Mouse (Mus musculus) lung, embryonic 16.5 days (tissue): ENCODE data around the gene Sirt6. TPM values are rescaled to one million over a fixed set of nuclear protein-coding genes. Genes with fewer than 3 reads are reported as not detected.

ENCODE experiments used
- ATAC-seq: fragments of 200-750 bp; cut with Nextera tagmentation; 2 replicates; pipeline ENCODE4 v1.8.0; 2017; ENCODE audit warnings: low read depth, mild to moderate bottlenecking, moderate library complexity
- H3K27ac ChIP-seq: fragments of 300-500 bp; sonication (generic); 2 replicates; pipeline ENCODE4 v1.5.1; 2014; ENCODE audit warnings: mild to moderate bottlenecking, control low read depth, low read length
- H3K27me3 ChIP-seq: fragments of 300-500 bp; sonication (generic); 2 replicates; pipeline ENCODE4 v1.6.1; 2014; ENCODE audit warnings: low read depth, low read length, mixed read lengths; ENCODE audit not compliant: control insufficient read depth, insufficient read depth
- H3K36me3 ChIP-seq: fragments of 300-500 bp; sonication (generic); 2 replicates; pipeline ENCODE4 v1.6.1; 2014; ENCODE audit warnings: low read length; ENCODE audit not compliant: control insufficient read depth, insufficient read depth
- H3K4me1 ChIP-seq: fragments of 300-500 bp; sonication (generic); replicated peaks from 2 replicates; pipeline ENCODE4 v1.6.1; 2014; ENCODE audit warnings: low read length, mixed read lengths; ENCODE audit not compliant: control insufficient read depth, insufficient read depth
- H3K4me2 ChIP-seq: fragments of 300-500 bp; sonication (generic); 2 replicates; pipeline ENCODE4 v1.6.1; 2014; ENCODE audit warnings: low read depth, low read length, control low read depth
- H3K4me3 ChIP-seq: fragments of 300-500 bp; sonication (generic); 2 replicates; pipeline ENCODE4 v1.5.1; 2014; ENCODE audit warnings: mild to moderate bottlenecking, low read length, control low read depth
- H3K9ac ChIP-seq: fragments of 300-500 bp; sonication (generic); 2 replicates; pipeline ENCODE4 v1.6.1; 2014; ENCODE audit warnings: low read length, control low read depth
- H3K9me3 ChIP-seq: fragments of 300-500 bp; sonication (generic); 2 replicates; pipeline ENCODE4 v1.6.1; 2016; ENCODE audit warnings: low read length; ENCODE audit not compliant: control insufficient read depth
- whole genome bisulfite sequencing: fragments of 180-500 bp; shearing (Covaris S2); extraction: QIAGEN DNeasy Blood & Tissue Kit; methylation state at CpG from one replicate; pipeline ENCODE4 v1.1.7; 2014; 5-methylcytosine and 5-hydroxymethylcytosine counted together
- polyA plus RNA-seq: library from polyadenylated mRNA; unstranded; fragments of >200 nt; fragmentation: Nextera tagmentation; extraction: Ambion mirVana; gene quantifications from 2 replicates; pipeline ENCODE4 v1.2.1, GENCODE M21; 2015

The Sirt6 gene
- polyA plus RNA-seq, 1 experiment from 2014 or later: 40.0 TPM

GRCm38 (mm10) chr10:81572133-81572671 is 55.4 kb downstream of the Sirt6 start:
- Histone ChIP-seq H3K27ac (peak overlapping the region; percentile 96), H3K36me3 (no peaks in the 10 kb centered on the region), H3K9ac (peak overlapping the region; percentile 61), H3K4me3 (peak overlapping the region; percentile 40), H3K4me2 (peak overlapping the region; percentile 85), H3K9me3 (no peaks in the 10 kb centered on the region), H3K4me1 (peaks cover 67% of the 10 kb centered on the region), H3K27me3 (no peaks in the 10 kb centered on the region)
- 10% methylated on average over 9 of the region's 9 CpGs for WGBS
- no peak for ATAC-seq

Other genes with a start within 250 kb of the Sirt6 start
- 95.4 and 105 TPM in 2 replicates for gene Fzr1, start 249.3 kb downstream of the Sirt6 start, polyA plus RNA-seq
- gene Dohh, start 243.4 kb downstream of the Sirt6 start, polyA plus RNA-seq: 71.4 and 73.1 TPM in 2 replicates
- 3.0 and 3.1 TPM in 2 replicates for gene Gm48551, start 243.3 kb downstream of the Sirt6 start, polyA plus RNA-seq
- 1.2 and 1.7 TPM in 2 replicates for gene Gm48552, start 238.8 kb downstream of the Sirt6 start, polyA plus RNA-seq
- 7.9 and 9.0 TPM in 2 replicates for gene Smim24, start 234.7 kb downstream of the Sirt6 start, polyA plus RNA-seq
- 92.5 and 106 TPM in 2 replicates for gene Nfic, start 172.2 kb downstream of the Sirt6 start, polyA plus RNA-seq
- 0.40 and 0.67 TPM in 2 replicates for gene Celf5, start 145.1 kb downstream of the Sirt6 start, polyA plus RNA-seq
- gene Ncln, start 131.4 kb downstream of the Sirt6 start, polyA plus RNA-seq: 82.9 and 83.6 TPM in 2 replicates
- 2.8 and 4.1 TPM in 2 replicates for gene S1pr4, start 127.7 kb downstream of the Sirt6 start, polyA plus RNA-seq
- gene Gna15, start 103.6 kb downstream of the Sirt6 start, polyA plus RNA-seq: 1.8 and 2.2 TPM in 2 replicates
- gene Gna11, start 82.6 kb downstream of the Sirt6 start, polyA plus RNA-seq: 68.7 and 70.9 TPM in 2 replicates
- 377 and 416 TPM in 2 replicates for gene Aes, start 68.3 kb downstream of the Sirt6 start, polyA plus RNA-seq
- gene Tle2, start 53.2 kb downstream of the Sirt6 start, polyA plus RNA-seq: 51.2 and 53.3 TPM in 2 replicates
- 30.1 and 33.8 TPM in 2 replicates for gene Tle6, start 26.7 kb downstream of the Sirt6 start, polyA plus RNA-seq
- 0.24 and 0.98 TPM in 2 replicates for gene BC025920, start 21.5 kb downstream of the Sirt6 start, polyA plus RNA-seq
- gene Ankrd24, start 743 bp upstream of the Sirt6 start, polyA plus RNA-seq: 8.5 and 9.2 TPM in 2 replicates
- gene Gm10778, start 21.3 kb upstream of the Sirt6 start, polyA plus RNA-seq: 4.8 and 5.0 TPM in 2 replicates
- 18.5 and 20.9 TPM in 2 replicates for gene Zfp433, start 77.0 kb upstream of the Sirt6 start, polyA plus RNA-seq
- 10.2 and 10.6 TPM in 2 replicates for gene Gm3055, start 143.4 kb upstream of the Sirt6 start, polyA plus RNA-seq
- gene Gm4767, start 184.4 kb upstream of the Sirt6 start, polyA plus RNA-seq: 2.5 and 3.9 TPM in 2 replicates
- gene Gm32687, start 236.1 kb upstream of the Sirt6 start, polyA plus RNA-seq: 9.0 and 10.9 TPM in 2 replicates